Mouse (Mus musculus) midbrain, embryonic 13.5 days (tissue): ENCODE results near the gene Wbp1l. TPM values are rescaled to one million over a fixed set of nuclear protein-coding genes. Genes with fewer than 3 reads are reported as not detected.

Experiments
- ATAC-seq: fragments of 200-750 bp; cut with Nextera tagmentation; 2 replicates; pipeline ENCODE4 v1.8.0; 2017; ENCODE audit warnings: mild to moderate bottlenecking, moderate TSS enrichment, moderate library complexity
- H3K27ac ChIP-seq: fragments of 300-500 bp; sonication (generic); 2 replicates; pipeline ENCODE4 v1.5.1; 2015; ENCODE audit warnings: inconsistent platforms, mild to moderate bottlenecking, moderate library complexity
- H3K27me3 ChIP-seq: fragments of 300-500 bp; sonication (generic); 2 replicates; pipeline ENCODE4 v1.6.1; 2015; ENCODE audit warnings: mild to moderate bottlenecking, inconsistent platforms
- H3K36me3 ChIP-seq: fragments of 300-500 bp; sonication (generic); 2 replicates; pipeline ENCODE4 v1.6.1; 2015; ENCODE audit warnings: mild to moderate bottlenecking, inconsistent platforms
- H3K4me1 ChIP-seq: fragments of 300-500 bp; sonication (generic); replicated peaks from 2 replicates; pipeline ENCODE4 v1.6.1; 2015; ENCODE audit warnings: inconsistent platforms
- H3K4me2 ChIP-seq: fragments of 300-500 bp; sonication (generic); replicated peaks from 2 replicates; pipeline ENCODE4 v1.6.1; 2015; ENCODE audit warnings: moderate library complexity, mild to moderate bottlenecking, inconsistent platforms
- H3K4me3 ChIP-seq: fragments of 300-500 bp; sonication (generic); replicated peaks from 2 replicates; pipeline ENCODE4 v1.5.1; 2015; ENCODE audit warnings: mild to moderate bottlenecking, inconsistent platforms
- H3K9ac ChIP-seq: fragments of 300-500 bp; sonication (generic); replicated peaks from 2 replicates; pipeline ENCODE4 v1.6.1; 2015; ENCODE audit warnings: mild to moderate bottlenecking, inconsistent platforms
- H3K9me3 ChIP-seq: fragments of 300-500 bp; sonication (generic); 2 replicates; pipeline ENCODE4 v1.6.1; 2016; ENCODE audit warnings: mild to moderate bottlenecking, inconsistent platforms
- WGBS: fragments of 180-500 bp; shearing (Covaris S2); methylation state at CpG from one replicate; pipeline ENCODE4 v1.1.7; 2015; 5-methylcytosine and 5-hydroxymethylcytosine counted together
- polyA plus RNA-seq: library from polyadenylated mRNA; unstranded; fragments of >200 nt; fragmentation: Nextera tagmentation; extraction: Ambion mirVana; gene quantifications from 2 replicates; pipeline ENCODE4 v1.2.1, GENCODE M21; 2015

The Wbp1l gene
- polyA plus RNA-seq, 1 experiment from 2014 or later, result 41.9 TPM

DNA sequence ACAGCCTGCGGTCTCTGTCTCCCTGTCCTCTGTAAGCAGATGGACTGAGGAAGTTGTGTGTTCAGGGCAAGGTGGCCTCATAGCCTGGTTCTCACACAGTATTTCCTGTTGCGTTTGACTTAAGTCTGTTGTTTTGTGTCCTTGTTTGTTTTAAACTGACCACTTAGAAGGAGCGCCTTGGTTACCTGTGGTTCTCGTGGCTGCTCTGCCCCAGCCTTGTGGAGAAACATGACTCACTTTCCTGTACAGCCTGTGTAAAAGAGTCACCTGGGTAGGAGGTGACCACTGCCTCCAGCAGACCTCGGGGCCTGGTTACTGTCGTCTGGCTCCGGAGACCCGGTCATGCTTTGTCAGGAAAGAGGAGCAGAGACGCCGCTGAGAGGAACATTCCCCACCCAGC is 56.7 kb downstream of the Wbp1l start:
- Histone ChIP-seq H3K27me3 (no peaks in the 10 kb centered on the region), H3K4me3 (no peak overlapping the region), H3K4me1 (no peaks in the 10 kb centered on the region), H3K36me3 (peaks cover 59% of the 10 kb centered on the region), H3K4me2 (no peak overlapping the region), H3K9me3 (no peaks in the 10 kb centered on the region), H3K27ac (no peak overlapping the region), H3K9ac (no peak overlapping the region)
- WGBS, result 94% methylated on average over 10 of the region's 10 CpGs
- ATAC-seq, result no peak

DNA sequence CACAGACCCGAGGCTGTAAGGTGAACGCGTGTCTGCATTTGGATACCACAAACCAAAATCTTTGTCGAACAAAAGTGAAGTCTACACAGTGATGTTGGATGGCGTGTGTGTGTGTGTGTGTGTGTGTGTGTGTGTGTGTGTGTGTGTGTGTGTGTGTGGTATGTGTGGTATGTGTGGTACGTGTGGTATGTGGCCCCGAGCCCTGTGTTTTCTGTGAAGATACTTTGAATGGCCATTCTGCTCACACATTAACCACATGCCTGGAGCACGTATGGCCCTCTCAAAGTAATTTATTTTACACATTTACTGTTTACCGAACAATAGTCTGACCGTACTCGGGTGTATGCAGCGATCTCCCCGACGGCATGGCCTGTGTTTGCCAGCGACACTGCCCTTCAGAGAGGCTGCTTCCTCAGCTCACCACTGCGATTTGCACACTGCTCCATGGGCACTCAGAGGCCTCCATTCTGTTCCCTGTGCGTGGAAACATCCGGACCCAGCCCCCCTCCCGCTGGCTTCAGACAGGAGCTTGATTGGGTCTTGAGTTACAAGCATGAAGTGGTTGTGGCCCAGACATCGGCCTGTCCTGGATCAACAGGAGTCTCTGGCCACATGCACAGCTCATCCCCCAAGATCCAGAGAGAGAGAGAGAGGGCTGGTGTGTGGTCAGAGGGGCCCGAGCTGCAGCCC is 57.4 kb downstream of the Wbp1l start:
- peaks cover 59% of the 10 kb centered on the region for H3K36me3 ChIP-seq
- H3K4me3 ChIP-seq, result no peak overlapping the region
- no peaks in the 10 kb centered on the region for H3K4me1 ChIP-seq
- H3K4me2 ChIP-seq, result no peak overlapping the region
- ATAC-seq, result no peak
- 95% methylated on average over 21 of the region's 21 CpGs for WGBS
- no peaks in the 10 kb centered on the region for H3K27me3 ChIP-seq
- H3K9ac ChIP-seq, result no peak overlapping the region
- H3K9me3 ChIP-seq, result no peaks in the 10 kb centered on the region
- H3K27ac ChIP-seq, result no peak overlapping the region

DNA sequence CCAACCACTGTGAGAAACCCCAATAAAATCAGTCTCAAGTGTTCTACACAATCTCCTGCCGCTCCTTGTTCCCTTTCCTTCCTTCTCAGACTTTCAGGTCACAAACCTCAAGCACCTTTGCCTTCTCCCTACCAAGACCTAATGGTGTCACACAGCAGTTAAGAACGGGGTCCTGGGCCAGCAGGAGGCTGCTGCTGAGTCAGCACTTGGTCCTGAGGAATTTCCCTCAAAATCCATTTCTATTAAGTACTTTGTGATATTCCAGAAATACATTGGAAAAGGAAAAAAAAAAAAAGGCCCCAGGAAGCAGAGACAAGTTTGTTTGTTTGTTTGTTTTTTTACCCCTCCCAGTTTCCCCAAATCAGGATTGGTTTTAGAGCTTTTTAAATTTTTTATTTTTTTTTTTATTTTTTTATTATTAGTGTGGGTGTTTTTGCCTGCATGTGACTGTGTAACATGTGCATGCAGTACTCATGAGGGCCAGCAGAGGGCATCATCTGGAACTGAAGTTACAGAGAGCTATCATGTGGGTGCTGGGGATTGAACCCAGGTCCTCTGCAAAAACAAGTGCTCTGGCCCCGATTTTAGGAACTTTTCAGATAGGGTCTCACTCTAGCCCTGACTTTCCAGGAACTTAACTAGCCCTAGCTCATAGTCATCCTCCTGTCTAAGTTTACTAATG is 58.6 kb downstream of the Wbp1l start:
- WGBS, result 93% methylated on average over 3 of the region's 3 CpGs
- Histone ChIP-seq H3K36me3 (peaks cover 52% of the 10 kb centered on the region), H3K9ac (no peak overlapping the region), H3K9me3 (no peaks in the 10 kb centered on the region), H3K4me1 (no peaks in the 10 kb centered on the region), H3K27me3 (no peaks in the 10 kb centered on the region), H3K4me2 (no peak overlapping the region), H3K4me3 (no peak overlapping the region), H3K27ac (no peak overlapping the region)
- no peak for ATAC-seq

DNA sequence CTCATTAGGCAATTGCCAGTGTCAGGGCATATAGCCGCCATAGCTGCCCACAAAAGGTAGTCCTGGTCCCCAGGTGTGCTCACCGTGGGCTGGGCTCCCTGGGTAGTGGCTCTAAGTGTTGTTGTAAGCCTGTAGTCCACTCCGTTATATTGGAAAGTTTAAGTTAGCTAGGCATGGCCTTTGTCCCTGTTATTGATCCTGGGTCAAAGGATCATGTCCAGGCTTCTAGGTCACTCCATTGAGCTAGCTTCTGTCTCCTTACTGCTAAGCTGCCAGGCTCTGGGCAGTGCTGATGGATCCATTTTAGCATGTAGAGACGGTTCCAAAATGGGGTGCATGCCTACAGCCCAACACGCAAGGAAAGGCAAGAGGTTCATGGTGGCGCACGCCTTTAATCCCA is 59.5 kb downstream of the Wbp1l start:
- Histone ChIP-seq H3K9ac (no peak overlapping the region), H3K4me1 (no peaks in the 10 kb centered on the region), H3K9me3 (no peaks in the 10 kb centered on the region), H3K4me2 (no peak overlapping the region), H3K4me3 (no peak overlapping the region), H3K36me3 (peaks cover 46% of the 10 kb centered on the region), H3K27me3 (no peaks in the 10 kb centered on the region), H3K27ac (no peak overlapping the region)
- no peak for ATAC-seq
- 96% methylated on average over 7 of the region's 7 CpGs for WGBS

DNA sequence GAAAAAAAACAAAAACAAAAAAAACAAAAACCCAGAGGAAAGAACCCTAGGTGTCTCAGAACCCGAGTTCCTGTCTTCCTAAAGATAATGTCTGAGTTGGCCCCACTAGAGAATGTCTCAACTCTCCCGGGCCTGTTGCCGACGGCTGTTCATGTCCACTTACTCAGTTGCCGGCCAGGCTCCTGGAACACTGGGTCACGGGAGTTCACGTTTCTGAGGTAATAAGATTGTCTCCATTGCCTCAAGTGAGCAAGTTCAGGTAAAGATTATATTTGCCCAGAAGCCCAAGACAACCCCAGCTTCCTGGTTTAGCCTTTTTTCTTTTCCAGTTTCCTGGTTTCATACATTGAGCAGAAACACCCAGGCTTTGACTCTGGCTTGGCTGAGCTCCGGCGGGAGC is 60.0 kb downstream of the Wbp1l start:
- H3K36me3 ChIP-seq, result peaks cover 41% of the 10 kb centered on the region
- no peak for ATAC-seq
- 93% methylated on average over 9 of the region's 9 CpGs for WGBS
- no peak overlapping the region for H3K4me3 ChIP-seq
- no peaks in the 10 kb centered on the region for H3K4me1 ChIP-seq
- H3K9me3 ChIP-seq, result no peaks in the 10 kb centered on the region
- no peak overlapping the region for H3K27ac ChIP-seq
- H3K27me3 ChIP-seq, result no peaks in the 10 kb centered on the region
- no peak overlapping the region for H3K9ac ChIP-seq
- H3K4me2 ChIP-seq, result no peak overlapping the region

DNA sequence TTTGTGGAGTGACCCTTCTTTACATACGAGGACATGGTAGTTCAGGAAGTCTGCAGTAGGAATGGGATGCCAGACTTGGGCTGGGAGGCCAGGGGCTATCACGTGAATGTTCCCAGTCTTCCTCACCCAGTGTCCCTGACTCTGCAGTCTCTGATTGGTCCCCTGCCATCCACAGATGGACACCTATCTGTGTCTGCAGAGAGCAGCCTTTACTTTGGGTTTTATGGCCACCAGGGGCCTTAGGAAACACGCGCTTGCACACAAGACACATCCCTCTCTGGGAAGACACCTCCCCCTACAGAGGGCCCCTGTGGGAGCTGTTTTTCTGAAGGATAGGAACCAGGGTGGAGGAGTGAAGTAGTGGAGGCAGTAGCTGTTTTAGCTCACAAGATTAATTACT is 62.6 kb downstream of the Wbp1l start:
- H3K9me3 ChIP-seq, result no peaks in the 10 kb centered on the region
- no peak overlapping the region for H3K27ac ChIP-seq
- H3K4me2 ChIP-seq, result no peak overlapping the region
- no peak for ATAC-seq
- WGBS, result 74% methylated on average over 4 of the region's 4 CpGs
- H3K9ac ChIP-seq, result no peak overlapping the region
- peaks cover 14% of the 10 kb centered on the region for H3K36me3 ChIP-seq
- H3K4me3 ChIP-seq, result no peak overlapping the region
- no peaks in the 10 kb centered on the region for H3K27me3 ChIP-seq
- H3K4me1 ChIP-seq, result peaks cover 7% of the 10 kb centered on the region

DNA sequence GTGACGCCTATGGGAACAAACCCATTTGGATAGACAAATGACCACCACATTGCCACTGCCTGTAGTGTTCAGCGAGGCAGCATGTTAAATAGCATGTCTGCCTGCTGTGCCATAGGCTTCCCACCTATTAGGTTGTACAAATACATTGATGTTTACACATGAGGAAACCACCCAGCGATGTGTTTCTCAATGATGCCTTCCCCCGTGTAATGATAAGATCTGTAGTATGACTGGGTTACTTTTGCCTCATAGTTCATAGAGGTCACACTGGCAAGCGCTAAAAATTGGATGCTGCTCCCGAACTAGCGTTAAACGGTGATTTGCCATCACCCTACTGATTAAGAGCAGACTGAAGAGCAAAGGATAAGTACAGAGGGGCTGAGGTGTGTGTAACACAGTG is 63.3 kb downstream of the Wbp1l start:
- H3K9ac ChIP-seq, result no peak overlapping the region
- H3K27me3 ChIP-seq, result no peaks in the 10 kb centered on the region
- H3K9me3 ChIP-seq, result no peaks in the 10 kb centered on the region
- ATAC-seq, result no peak
- peaks cover 7% of the 10 kb centered on the region for H3K36me3 ChIP-seq
- peaks cover 7% of the 10 kb centered on the region for H3K4me1 ChIP-seq
- 90% methylated on average over 8 of the region's 8 CpGs for WGBS
- no peak overlapping the region for H3K27ac ChIP-seq
- H3K4me3 ChIP-seq, result no peak overlapping the region
- H3K4me2 ChIP-seq, result no peak overlapping the region

DNA sequence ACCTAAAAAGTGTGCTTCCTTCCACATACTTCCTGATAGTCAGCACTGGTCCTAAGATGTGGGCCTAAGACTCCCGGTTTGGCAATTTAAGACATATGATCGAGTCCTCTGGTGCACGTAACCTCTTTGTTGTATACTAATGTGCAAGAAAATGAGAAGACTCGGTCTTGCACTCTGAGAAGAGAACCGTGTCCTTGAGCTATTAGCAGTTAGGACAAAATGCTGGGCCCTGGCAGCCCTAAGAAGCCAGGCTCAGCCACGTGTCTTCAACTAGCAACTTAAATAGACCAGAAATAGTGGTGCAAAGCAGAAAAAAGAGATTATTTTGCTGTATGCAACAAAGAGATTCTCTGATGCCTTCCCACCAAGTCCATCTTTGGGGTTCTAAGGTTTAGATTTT is 63.9 kb downstream of the Wbp1l start:
- H3K27ac ChIP-seq, result no peak overlapping the region
- no peaks in the 10 kb centered on the region for H3K9me3 ChIP-seq
- no peak overlapping the region for H3K4me3 ChIP-seq
- 88% methylated on average over 6 of the region's 6 CpGs for WGBS
- ATAC-seq, result no peak
- peaks cover 7% of the 10 kb centered on the region for H3K4me1 ChIP-seq
- no peak overlapping the region for H3K9ac ChIP-seq
- peaks cover 4% of the 10 kb centered on the region; the same call in 1 of the 2 replicates for H3K36me3 ChIP-seq
- H3K4me2 ChIP-seq, result no peak overlapping the region
- no peaks in the 10 kb centered on the region for H3K27me3 ChIP-seq

DNA sequence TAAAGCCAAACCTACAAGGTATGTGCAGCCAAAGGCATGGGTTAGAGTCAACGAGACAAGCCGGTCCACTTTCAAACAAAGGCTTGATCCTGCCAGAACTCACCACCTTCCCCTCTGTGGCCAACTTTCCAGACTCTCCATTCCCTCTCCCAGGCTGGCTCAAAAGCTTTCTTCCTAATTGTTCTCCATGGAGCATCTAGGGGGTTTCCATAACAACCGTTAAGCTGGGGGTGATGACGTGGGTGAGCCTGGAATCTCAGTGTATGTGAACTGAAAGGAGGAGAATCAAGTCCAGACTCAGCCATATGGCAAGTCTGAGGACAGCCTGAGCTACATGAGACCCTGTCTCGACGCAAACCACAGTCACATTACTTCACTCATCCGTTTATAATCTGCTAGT is 66.6 kb downstream of the Wbp1l start:
- Histone ChIP-seq H3K27ac (no peak overlapping the region), H3K27me3 (no peaks in the 10 kb centered on the region), H3K36me3 (no peaks in the 10 kb centered on the region), H3K4me2 (no peak overlapping the region), H3K9ac (no peak overlapping the region), H3K4me1 (peaks cover 7% of the 10 kb centered on the region), H3K4me3 (no peak overlapping the region), H3K9me3 (no peaks in the 10 kb centered on the region)
- 41% methylated on average over 7 of the region's 7 CpGs for WGBS
- no peak for ATAC-seq

DNA sequence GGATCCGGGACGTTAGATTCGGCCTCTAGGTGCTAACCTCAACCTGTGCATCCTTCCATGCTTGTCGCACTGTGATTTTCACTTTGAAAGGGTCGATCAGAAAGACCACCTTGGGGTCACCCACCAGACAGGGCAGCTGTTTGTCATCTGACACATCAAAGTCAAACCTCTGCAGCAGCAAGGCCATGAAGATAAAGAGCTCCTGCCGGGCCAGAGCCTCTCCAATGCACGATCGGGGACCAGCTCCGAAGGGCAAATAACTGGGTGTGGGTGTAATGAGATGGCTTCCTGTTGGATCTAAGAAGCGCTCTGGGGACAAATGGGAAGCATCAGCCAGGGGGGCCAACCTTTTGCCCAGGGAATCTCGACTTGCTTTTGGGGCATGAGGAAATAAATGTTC is 68.4 kb downstream of the Wbp1l start:
- peaks cover 7% of the 10 kb centered on the region for H3K4me1 ChIP-seq
- H3K27me3 ChIP-seq, result no peaks in the 10 kb centered on the region
- WGBS, result 70% methylated on average over 11 of the region's 11 CpGs
- ATAC-seq, result no peak
- H3K4me3 ChIP-seq, result no peak overlapping the region
- no peak overlapping the region for H3K27ac ChIP-seq
- no peak overlapping the region for H3K4me2 ChIP-seq
- no peaks in the 10 kb centered on the region for H3K9me3 ChIP-seq
- no peak overlapping the region for H3K9ac ChIP-seq
- no peaks in the 10 kb centered on the region for H3K36me3 ChIP-seq

DNA sequence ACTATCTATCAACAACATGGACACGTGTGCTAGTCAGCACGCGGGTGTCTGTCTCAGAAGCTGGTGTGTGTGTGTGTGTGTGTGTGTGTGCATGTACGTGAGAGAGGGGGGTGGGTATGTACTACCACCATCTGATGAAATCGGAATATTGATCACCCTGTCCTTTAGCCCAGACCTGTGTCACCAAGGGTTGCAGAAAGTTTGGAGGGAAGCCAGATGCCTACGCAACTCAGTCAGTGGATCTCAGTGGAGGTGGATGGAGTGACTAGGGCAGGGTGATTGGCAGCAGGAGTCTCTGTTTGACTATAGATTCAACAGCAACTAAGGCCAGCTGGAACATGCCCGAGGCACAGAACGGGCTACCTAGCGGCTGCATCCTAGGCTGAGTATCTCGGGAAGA is 69.4 kb downstream of the Wbp1l start:
- H3K27me3 ChIP-seq, result no peaks in the 10 kb centered on the region
- ATAC-seq, result no peak
- H3K4me3 ChIP-seq, result no peak overlapping the region
- H3K9me3 ChIP-seq, result no peaks in the 10 kb centered on the region
- H3K4me2 ChIP-seq, result no peak overlapping the region
- H3K4me1 ChIP-seq, result peaks cover 7% of the 10 kb centered on the region
- H3K27ac ChIP-seq, result no peak overlapping the region
- 88% methylated on average over 10 of the region's 10 CpGs for WGBS
- no peak overlapping the region for H3K9ac ChIP-seq
- no peaks in the 10 kb centered on the region for H3K36me3 ChIP-seq

DNA sequence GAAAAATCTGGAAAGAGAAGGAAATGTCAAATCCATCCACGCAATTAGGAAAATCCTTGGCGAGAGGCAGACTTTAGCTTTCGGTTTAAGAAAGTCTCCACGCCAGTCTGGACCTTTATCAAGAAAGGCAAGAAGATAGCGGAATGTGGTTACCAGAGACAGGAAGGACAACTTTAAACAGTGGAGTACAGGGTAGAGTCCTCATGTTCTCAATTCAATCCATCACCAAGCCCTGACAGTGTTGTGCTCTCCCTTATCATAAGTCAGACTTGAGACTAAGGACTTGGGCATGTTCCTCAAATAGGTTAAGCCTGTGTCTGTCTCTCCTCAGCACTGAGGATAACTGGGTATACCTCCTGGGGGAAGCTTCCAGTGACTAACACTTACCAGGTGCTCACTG is 70.9 kb downstream of the Wbp1l start:
- H3K4me3 ChIP-seq, result no peak overlapping the region
- WGBS, result 87% methylated on average over 5 of the region's 5 CpGs
- H3K4me1 ChIP-seq, result peaks cover 7% of the 10 kb centered on the region
- H3K36me3 ChIP-seq, result no peaks in the 10 kb centered on the region
- no peak overlapping the region for H3K9ac ChIP-seq
- ATAC-seq, result no peak
- no peaks in the 10 kb centered on the region for H3K9me3 ChIP-seq
- no peak overlapping the region for H3K4me2 ChIP-seq
- H3K27me3 ChIP-seq, result no peaks in the 10 kb centered on the region
- H3K27ac ChIP-seq, result no peak overlapping the region

DNA sequence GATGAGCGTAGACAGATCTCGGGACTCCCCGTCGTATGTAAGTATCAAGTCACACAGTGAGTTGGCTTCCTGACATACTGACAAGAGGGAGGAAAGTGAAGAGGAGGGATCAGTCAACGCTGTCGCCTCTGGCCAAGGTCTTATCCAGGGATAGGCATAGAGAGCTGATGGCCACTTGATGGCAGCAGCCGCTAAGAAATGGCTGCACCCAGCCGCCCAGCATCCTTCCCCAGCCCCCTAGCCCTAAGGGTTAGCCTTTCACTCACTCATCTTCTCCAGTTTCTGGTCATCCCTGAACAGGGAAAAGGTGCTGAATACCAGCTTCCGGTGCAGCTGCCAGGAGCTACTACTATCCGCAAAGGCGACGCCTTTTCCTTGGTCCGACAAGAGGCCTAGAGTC is 71.8 kb downstream of the Wbp1l start:
- Histone ChIP-seq H3K27me3 (no peaks in the 10 kb centered on the region), H3K27ac (no peak overlapping the region), H3K4me3 (no peak overlapping the region), H3K4me1 (peaks cover 2% of the 10 kb centered on the region), H3K9me3 (no peaks in the 10 kb centered on the region), H3K9ac (no peak overlapping the region), H3K4me2 (no peak overlapping the region), H3K36me3 (no peaks in the 10 kb centered on the region)
- ATAC-seq, result peak; percentile 88
- 30% methylated on average over 13 of the region's 13 CpGs for WGBS
